Mouse (Mus musculus) stomach, postnatal 0 days (tissue): ENCODE results near the gene Arl2. TPM values are rescaled to one million over a fixed set of nuclear protein-coding genes. Genes with fewer than 3 reads are reported as not detected.

Experiments
- ATAC-seq: fragments of 200-750 bp; cut with Nextera tagmentation; 2 replicates; pipeline ENCODE4 v1.8.0; 2017; ENCODE audit not compliant: low FRiP score, low TSS enrichment
- DNase-seq: peaks from one replicate; pipeline ENCODE4 v3.0.0-alpha.2; 2016; ENCODE audit warnings: low spot score
- H3K27ac ChIP-seq: fragments of 300-500 bp; sonication (generic); replicated peaks from 2 replicates; pipeline ENCODE4 v1.5.1; 2014; ENCODE audit warnings: mild to moderate bottlenecking, control low read depth
- H3K27me3 ChIP-seq: fragments of 300-500 bp; sonication (generic); 2 replicates; pipeline ENCODE4 v1.6.1; 2014; ENCODE audit warnings: low read length; ENCODE audit not compliant: control insufficient read depth, insufficient read depth
- H3K36me3 ChIP-seq: fragments of 300-500 bp; sonication (generic); 2 replicates; pipeline ENCODE4 v1.6.1; 2014; ENCODE audit warnings: low read length, mixed read lengths; ENCODE audit not compliant: control insufficient read depth, insufficient read depth
- H3K4me1 ChIP-seq: fragments of 300-500 bp; sonication (generic); replicated peaks from 2 replicates; pipeline ENCODE4 v1.6.1; 2014; ENCODE audit warnings: antibody characterized with exemption; ENCODE audit not compliant: control insufficient read depth, insufficient read depth
- H3K4me2 ChIP-seq: fragments of 300-500 bp; sonication (generic); replicated peaks from 2 replicates; pipeline ENCODE4 v1.6.1; 2014; ENCODE audit warnings: low read depth, mild to moderate bottlenecking, control low read depth, moderate library complexity
- H3K4me3 ChIP-seq: fragments of 300-500 bp; sonication (generic); 2 replicates; pipeline ENCODE4 v1.5.1; 2014; ENCODE audit warnings: low read depth, low read length, control low read depth
- H3K9ac ChIP-seq: fragments of 300-500 bp; sonication (generic); 2 replicates; pipeline ENCODE4 v1.6.1; 2014; ENCODE audit warnings: mild to moderate bottlenecking, low read length, control low read depth, mixed read lengths
- H3K9me3 ChIP-seq: fragments of 300-500 bp; sonication (generic); 2 replicates; pipeline ENCODE4 v1.6.1; 2016; ENCODE audit warnings: low read length; ENCODE audit not compliant: control insufficient read depth
- CTCF ChIP-seq: IDR thresholded peaks from 2 replicates; pipeline ENCODE4 v1.5.1; 2016; ENCODE audit warnings: antibody characterized with exemption, low read depth, mild to moderate bottlenecking, moderate library complexity
- EP300 ChIP-seq: optimal IDR thresholded peaks from 2 replicates; pipeline ENCODE3; 2016; ENCODE audit warnings: antibody characterized with exemption
- WGBS: fragments of 180-500 bp; shearing (Covaris S2); extraction: QIAGEN DNeasy Blood & Tissue Kit; methylation state at CpG from one replicate; pipeline ENCODE4 v1.1.7; 2014; 5-methylcytosine and 5-hydroxymethylcytosine counted together
- polyA plus RNA-seq: library from polyadenylated mRNA; unstranded; fragments of >200 nt; fragmentation: Nextera tagmentation; extraction: Ambion mirVana; gene quantifications from 2 replicates; pipeline ENCODE4 v1.2.1, GENCODE M21; 2015

The Arl2 gene
- polyA plus RNA-seq, 1 experiment from 2014 or later: 74.0 TPM

DNA sequence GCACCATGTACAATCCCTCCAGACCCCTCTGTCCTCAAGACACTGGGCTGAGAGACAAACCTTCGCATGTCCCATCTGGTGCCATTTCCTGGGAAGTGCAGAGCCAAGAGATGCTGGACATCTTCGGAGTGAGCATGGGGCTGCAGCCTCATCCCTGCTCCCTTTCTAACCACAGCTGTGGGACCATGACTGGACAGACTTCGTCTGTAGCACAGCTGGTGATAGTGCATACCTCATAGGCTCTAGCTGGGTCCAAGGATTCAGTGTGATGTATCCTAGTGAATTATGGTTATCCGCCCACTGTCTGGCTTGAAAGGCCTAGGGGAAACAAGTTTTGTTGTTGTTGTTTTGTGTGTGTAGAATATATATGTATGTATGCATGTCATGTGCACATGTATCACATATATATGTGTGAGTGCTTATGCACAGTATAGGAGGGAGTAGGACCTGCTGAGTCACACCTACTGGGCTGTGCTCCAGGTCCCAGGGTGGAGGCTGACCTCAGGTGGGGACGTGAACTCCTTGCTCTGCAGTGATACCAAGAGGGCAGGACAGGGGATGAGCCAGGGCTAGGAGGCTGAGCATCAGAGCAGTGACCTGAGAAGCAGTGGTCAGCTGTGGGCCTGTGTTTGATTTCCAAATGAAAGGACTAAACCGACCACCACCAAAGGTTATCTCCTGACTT, 39.0 kb downstream of the Arl2 start:
- Histone ChIP-seq H3K27ac (no peak overlapping the region), H3K4me1 (no peaks in the 10 kb centered on the region), H3K4me2 (no peak overlapping the region), H3K36me3 (no peaks in the 10 kb centered on the region), H3K9me3 (no peaks in the 10 kb centered on the region), H3K27me3 (no peaks in the 10 kb centered on the region), H3K9ac (no peak overlapping the region), H3K4me3 (no peak overlapping the region)
- no peak for TF ChIP-seq CTCF
- no peak for TF ChIP-seq EP300
- 66% methylated on average over 6 of the region's 6 CpGs for WGBS
- peak; percentile 76 for ATAC-seq
- DNase-seq: peak; percentile 47

DNA sequence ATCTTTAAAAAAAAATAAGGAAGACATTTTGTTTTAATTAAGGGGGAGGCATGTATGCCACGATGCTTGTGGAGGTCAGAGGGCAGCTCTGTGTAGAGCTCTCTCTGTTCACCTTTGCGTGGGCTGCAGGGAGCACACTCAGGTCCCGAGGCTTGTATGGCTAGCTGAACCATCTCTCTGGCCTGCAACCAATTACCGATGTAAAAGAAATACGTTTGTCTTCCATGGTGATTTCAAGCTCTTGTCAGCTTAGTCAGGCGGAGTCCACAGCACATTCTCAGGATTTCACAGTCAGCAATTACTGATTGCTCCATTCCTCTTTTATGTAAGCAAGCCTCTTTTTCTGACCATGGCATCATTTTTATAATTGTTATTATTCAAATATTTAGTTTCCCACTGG, 40.2 kb downstream of the Arl2 start:
- TF ChIP-seq EP300 (no peak), CTCF (no peak)
- no peak for ATAC-seq
- Histone ChIP-seq H3K4me3 (no peak overlapping the region), H3K27me3 (no peaks in the 10 kb centered on the region), H3K4me2 (no peak overlapping the region), H3K4me1 (no peaks in the 10 kb centered on the region), H3K9ac (no peak overlapping the region; the same call in 1 of the 2 replicates), H3K36me3 (no peaks in the 10 kb centered on the region), H3K9me3 (no peaks in the 10 kb centered on the region), H3K27ac (no peak overlapping the region)
- WGBS: 52% methylated on average over 6 of the region's 6 CpGs
- DNase-seq: no peak

GRCm38 (mm10) chr19:6097847-6098246, 43.5 kb downstream of the Arl2 start:
- Histone ChIP-seq H3K4me3 (no peak overlapping the region), H3K4me2 (no peak overlapping the region), H3K27ac (no peak overlapping the region), H3K9ac (no peak overlapping the region), H3K36me3 (no peaks in the 10 kb centered on the region), H3K9me3 (no peaks in the 10 kb centered on the region), H3K4me1 (no peaks in the 10 kb centered on the region), H3K27me3 (no peaks in the 10 kb centered on the region)
- 85% methylated on average over 3 of the region's 3 CpGs for WGBS
- TF ChIP-seq CTCF (no peak), EP300 (no peak)
- DNase-seq: no peak
- ATAC-seq: no peak

DNA sequence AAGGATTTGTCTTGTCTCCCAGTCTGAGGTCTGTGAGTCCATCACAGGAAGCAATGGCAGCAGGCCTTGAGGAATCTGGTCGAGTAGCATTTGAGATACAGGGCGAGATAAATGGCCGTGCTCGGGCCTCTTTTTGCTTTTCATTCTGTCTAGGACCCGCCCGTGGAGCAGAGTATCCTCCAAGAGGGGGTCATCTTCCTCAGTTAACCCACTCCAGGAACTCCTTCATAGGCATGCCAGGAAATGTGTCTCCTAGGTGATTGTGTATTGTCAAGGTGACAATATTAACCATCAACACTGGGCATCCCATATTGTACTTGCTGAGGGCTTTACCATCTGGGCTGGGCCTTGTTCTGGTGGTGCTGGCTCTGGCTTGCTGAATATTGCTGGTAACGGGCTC, 47.2 kb downstream of the Arl2 start, which contains the start of gene AC131692.1:
AC131692.1 (plus strand) TSS at position 301 of the 400 bp plus-strand sequence.
- Histone ChIP-seq H3K4me2 (no peak within 1 kb of the TSS), H3K27me3 (no peaks in the 10 kb centered on the region), H3K36me3 (peaks cover 6% of the 10 kb centered on the region), H3K4me1 (no peaks in the 10 kb centered on the region), H3K27ac (no peak within 1 kb of the TSS), H3K4me3 (no peak within 1 kb of the TSS), H3K9me3 (no peaks in the 10 kb centered on the region), H3K9ac (no peak within 1 kb of the TSS)
- WGBS: 85% methylated on average over 7 of the region's 7 CpGs
- TF ChIP-seq EP300: no peak
- no peak for TF ChIP-seq CTCF
- no peak for DNase-seq
- no peak for ATAC-seq

- Histone ChIP-seq H3K4me2 (no peak overlapping the region), H3K27me3 (no peaks in the 10 kb centered on the region), H3K4me1 (peaks cover under 1% of the 10 kb centered on the region; the same call in 1 of the 2 replicates), H3K9me3 (no peaks in the 10 kb centered on the region), H3K4me3 (no peak overlapping the region), H3K9ac (no peak overlapping the region), H3K27ac (no peak overlapping the region), H3K36me3 (peaks cover 6% of the 10 kb centered on the region)
- no peak for ATAC-seq
- 91% methylated on average over 13 of the region's 13 CpGs for WGBS
- TF ChIP-seq EP300 (no peak), CTCF (no peak)
- no peak for DNase-seq
These were observed 52.5 kb downstream of the Arl2 start for GRCm38 (mm10) chr19:6088841-6089240.

GRCm38 (mm10) chr19:6085417-6085879, 55.9 kb downstream of the Arl2 start:
- Histone ChIP-seq H3K9me3 (no peaks in the 10 kb centered on the region), H3K4me2 (peak overlapping the region; percentile 92), H3K4me3 (peak overlapping the region; percentile 69), H3K4me1 (peaks cover 2% of the 10 kb centered on the region; the same call in 1 of the 2 replicates), H3K27ac (peak overlapping the region; percentile 63; the same call in 1 of the 2 replicates), H3K36me3 (peaks cover 9% of the 10 kb centered on the region), H3K27me3 (no peaks in the 10 kb centered on the region), H3K9ac (peak overlapping the region; percentile 60)
- DNase-seq (peak; percentile 77), ATAC-seq (peak; percentile 72)
- TF ChIP-seq CTCF (no peak), EP300 (no peak)
- WGBS: under 1% methylated on average over 17 of the region's 17 CpGs
